Mouse (Mus musculus): ENCODE results near the gene Fam136a. TPM values are rescaled to one million over a fixed set of nuclear protein-coding genes. Genes with fewer than 3 reads are reported as not detected.

Fam136a gene
- total and polyA plus RNA-seq, 2 experiments from 2014 or later = 50.4 to 62.0 TPM

GRCm38 (mm10) chr6:86370093-86370713, 4.8 kb downstream of the Fam136a start:
- Histone ChIP-seq H3K4me2 (ENCODE audit: low read depth, low read length, poor library complexity, severe bottlenecking) (peak overlapping the region; percentile 60; the same call in 1 of the 2 replicates), H3K36me3 (ENCODE audit: insufficient read depth, low read length) (peaks cover 7% of the 10 kb centered on the region), H3K4me3 (ENCODE audit: low read depth, low read length) (no peak overlapping the region), H3K27me3 (ENCODE audit: insufficient read depth, low read length) (no peaks in the 10 kb centered on the region), H3K9ac (replicated peaks; ENCODE audit: low read length, poor library complexity, severe bottlenecking) (no peak overlapping the region), H3K9me3 (ENCODE audit: low read length) (no peaks in the 10 kb centered on the region), H3K4me1 (ENCODE audit: insufficient read depth, low read length) (peaks cover 8% of the 10 kb centered on the region; the same call in 1 of the 2 replicates), H3K27ac (ENCODE audit: low read depth, low read length) (peak overlapping the region; percentile 87)
- DNase-seq (ENCODE audit: low spot score) (peak; percentile 18), ATAC-seq (ENCODE audit: low FRiP score) (no peak)
- 61% methylated on average over 3 of the region's 3 CpGs for WGBS
- peak; percentile 62 for TF ChIP-seq CTCF (IDR thresholded peaks at IDR 0.05)

- TF ChIP-seq CTCF (IDR thresholded peaks at IDR 0.05) = no peak
- Histone ChIP-seq H3K36me3 (ENCODE audit: insufficient read depth, low read length) (peaks cover 7% of the 10 kb centered on the region), H3K9me3 (ENCODE audit: low read length) (no peaks in the 10 kb centered on the region), H3K4me1 (ENCODE audit: insufficient read depth, low read length) (peaks cover 8% of the 10 kb centered on the region; the same call in 1 of the 2 replicates), H3K4me2 (ENCODE audit: low read depth, low read length, poor library complexity, severe bottlenecking) (peak within 1 kb of the TSS; percentile 60), H3K4me3 (ENCODE audit: low read depth, low read length) (peak within 1 kb of the TSS; percentile 81), H3K27me3 (ENCODE audit: insufficient read depth, low read length) (no peaks in the 10 kb centered on the region), H3K9ac (replicated peaks; ENCODE audit: low read length, poor library complexity, severe bottlenecking) (peak within 1 kb of the TSS; percentile 79), H3K27ac (ENCODE audit: low read depth, low read length) (peak within 1 kb of the TSS; percentile 87)
- 11% methylated on average over 15 of the region's 15 CpGs for WGBS
- ATAC-seq (ENCODE audit: low FRiP score) (peak; percentile 24), DNase-seq (ENCODE audit: low spot score) (no peak)
Observed at GRCm38 (mm10) chr6:86370764-86371339, 5.4 kb downstream of the Fam136a start, which contains the start of gene Snrpg. Gene Snrpg (plus strand): TSS chr6:86371304.

- H3K27me3 ChIP-seq (ENCODE audit: insufficient read depth, low read length) = no peaks in the 10 kb centered on the region
- H3K4me1 ChIP-seq (ENCODE audit: insufficient read depth, low read length) = peaks cover 6% of the 10 kb centered on the region; the same call in 1 of the 2 replicates
- H3K4me3 ChIP-seq (ENCODE audit: low read depth, low read length) = peak overlapping the region; percentile 81
- H3K9ac ChIP-seq (replicated peaks; ENCODE audit: low read length, poor library complexity, severe bottlenecking) = peak overlapping the region; percentile 79
- DNase-seq (ENCODE audit: low spot score) (peak; percentile 99), ATAC-seq (ENCODE audit: low FRiP score) (peak; percentile 96)
- WGBS = under 1% methylated on average over 50 of the region's 50 CpGs
- no peaks in the 10 kb centered on the region for H3K9me3 ChIP-seq (ENCODE audit: low read length)
- TF ChIP-seq CTCF (IDR thresholded peaks at IDR 0.05) = no peak; the same call in 1 of the 2 replicates
- H3K27ac ChIP-seq (ENCODE audit: low read depth, low read length) = peak overlapping the region; percentile 87
- H3K4me2 ChIP-seq (ENCODE audit: low read depth, low read length, poor library complexity, severe bottlenecking) = peak overlapping the region; percentile 60
- peaks cover 7% of the 10 kb centered on the region for H3K36me3 ChIP-seq (ENCODE audit: insufficient read depth, low read length)
Observed at GRCm38 (mm10) chr6:86371340-86371911, 6.0 kb downstream of the Fam136a start.

DNA sequence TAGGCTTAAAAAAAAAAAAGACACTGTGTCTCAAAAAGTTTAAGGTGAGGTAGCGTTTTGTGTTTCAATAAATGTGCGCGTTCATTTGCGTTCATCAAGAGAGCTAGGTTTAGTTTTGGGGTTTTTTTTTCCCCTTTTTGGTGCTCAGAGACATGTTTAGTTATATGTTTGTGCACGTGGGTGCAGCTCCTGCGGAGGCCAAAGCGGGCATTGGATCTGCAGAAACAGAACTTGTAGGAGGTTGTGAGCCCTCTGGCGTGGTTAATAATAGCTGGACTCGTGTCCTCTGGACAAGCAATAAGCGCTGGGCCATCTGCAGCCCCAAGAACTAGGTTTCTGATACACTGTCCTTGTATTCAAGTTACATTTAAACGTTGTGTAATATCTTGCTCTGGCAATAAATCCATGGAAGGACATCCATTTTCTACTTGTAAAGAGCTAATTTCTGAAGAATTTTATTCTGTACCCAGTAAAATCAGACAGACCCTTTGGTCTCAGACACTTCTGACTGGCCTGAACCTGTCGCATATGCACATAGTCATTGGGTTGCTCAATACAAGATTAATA, 6.6 kb downstream of the Fam136a start:
- Histone ChIP-seq H3K4me3 (ENCODE audit: low read depth, low read length) (peak overlapping the region; percentile 81), H3K27ac (ENCODE audit: low read depth, low read length) (peak overlapping the region; percentile 87), H3K9ac (replicated peaks; ENCODE audit: low read length, poor library complexity, severe bottlenecking) (peak overlapping the region; percentile 79), H3K4me1 (ENCODE audit: insufficient read depth, low read length) (peaks cover 6% of the 10 kb centered on the region; the same call in 1 of the 2 replicates), H3K9me3 (ENCODE audit: low read length) (no peaks in the 10 kb centered on the region), H3K27me3 (ENCODE audit: insufficient read depth, low read length) (no peaks in the 10 kb centered on the region), H3K36me3 (ENCODE audit: insufficient read depth, low read length) (peaks cover 11% of the 10 kb centered on the region), H3K4me2 (ENCODE audit: low read depth, low read length, poor library complexity, severe bottlenecking) (peak overlapping the region; percentile 55)
- ATAC-seq (ENCODE audit: low FRiP score) (no peak), DNase-seq (ENCODE audit: low spot score) (no peak)
- no peak for TF ChIP-seq CTCF (IDR thresholded peaks at IDR 0.05)
- WGBS = 5% methylated on average over 12 of the region's 12 CpGs

- H3K4me1 ChIP-seq (ENCODE audit: insufficient read depth, low read length) = peaks cover 6% of the 10 kb centered on the region; the same call in 1 of the 2 replicates
- DNase-seq (ENCODE audit: low spot score) (no peak), ATAC-seq (ENCODE audit: low FRiP score) (no peak)
- H3K4me2 ChIP-seq (ENCODE audit: low read depth, low read length, poor library complexity, severe bottlenecking) = no peak overlapping the region
- no peaks in the 10 kb centered on the region for H3K9me3 ChIP-seq (ENCODE audit: low read length)
- H3K9ac ChIP-seq (replicated peaks; ENCODE audit: low read length, poor library complexity, severe bottlenecking) = no peak overlapping the region
- H3K36me3 ChIP-seq (ENCODE audit: insufficient read depth, low read length) = peaks cover 17% of the 10 kb centered on the region
- no peak for TF ChIP-seq CTCF (IDR thresholded peaks at IDR 0.05)
- 87% methylated on average over 6 of the region's 6 CpGs for WGBS
- H3K27me3 ChIP-seq (ENCODE audit: insufficient read depth, low read length) = no peaks in the 10 kb centered on the region
- no peak overlapping the region for H3K27ac ChIP-seq (ENCODE audit: low read depth, low read length)
- no peak overlapping the region for H3K4me3 ChIP-seq (ENCODE audit: low read depth, low read length)
Observed at GRCm38 (mm10) chr6:86373556-86373955, 8.1 kb downstream of the Fam136a start.

Data from midbrain, postnatal 0 days (tissue).